Mouse (Mus musculus) small intestine, adult 2 months (tissue): Measurements from ENCODE around the gene Smpd3.

Source experiments
- CTCF ChIP-seq: fragments of 200-500 bp; IDR thresholded peaks from 2 replicates; pipeline ENCODE4 v1.5.1; 2012; ENCODE audit warnings: low read depth, mild to moderate bottlenecking, control low read depth, inconsistent platforms, low read length, moderate library complexity, mixed read lengths; ENCODE audit not compliant: insufficient replicate concordance, insufficient read length; ENCODE audit errors: extremely low read depth
- POLR2A ChIP-seq: fragments of 200-500 bp; IDR thresholded peaks from 2 replicates; pipeline ENCODE4 v1.6.1; 2012; ENCODE audit warnings: low read depth, mild to moderate bottlenecking, control low read depth, inconsistent platforms, low read length, moderate library complexity

DNA sequence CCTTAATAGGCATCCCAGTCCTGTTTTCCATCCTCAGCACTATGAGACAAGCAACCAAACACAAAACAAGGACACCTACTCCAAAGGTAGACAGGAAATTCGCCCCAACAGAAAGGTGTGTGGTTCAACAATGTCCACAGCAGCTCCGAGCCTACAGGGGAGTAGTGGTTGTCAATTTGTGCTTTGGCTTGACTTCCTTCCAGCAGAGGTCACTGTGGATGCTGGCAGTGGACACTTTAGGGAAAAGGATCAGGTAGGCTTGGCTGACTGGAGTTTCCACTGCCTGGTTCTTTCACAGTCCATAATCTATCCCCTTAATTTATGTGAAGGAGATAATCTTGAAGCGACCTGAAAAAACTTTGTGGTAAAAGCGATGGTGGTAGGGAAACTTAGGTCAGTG is 2.6 kb downstream of the Smpd3 start:
- TF ChIP-seq CTCF (peak; percentile 35; the same call in 1 of the 2 replicates), POLR2A (no peak)
